Mouse (Mus musculus) adrenal gland (tissue): ENCODE measurements at regions not wholly inside any gene's neighbourhood (a gene's known extent, or its start where the extent isn't known, plus 50 kb on each side); places are given as distances from the start of the nearest gene placed in this dataset.

Experiments used
- intact Hi-C: fragments of 180-260 bp; cut with DNase I; formaldehyde crosslinking; loops from one replicate; pipeline ENCODE4 v1.15.1; 2025

DNA sequence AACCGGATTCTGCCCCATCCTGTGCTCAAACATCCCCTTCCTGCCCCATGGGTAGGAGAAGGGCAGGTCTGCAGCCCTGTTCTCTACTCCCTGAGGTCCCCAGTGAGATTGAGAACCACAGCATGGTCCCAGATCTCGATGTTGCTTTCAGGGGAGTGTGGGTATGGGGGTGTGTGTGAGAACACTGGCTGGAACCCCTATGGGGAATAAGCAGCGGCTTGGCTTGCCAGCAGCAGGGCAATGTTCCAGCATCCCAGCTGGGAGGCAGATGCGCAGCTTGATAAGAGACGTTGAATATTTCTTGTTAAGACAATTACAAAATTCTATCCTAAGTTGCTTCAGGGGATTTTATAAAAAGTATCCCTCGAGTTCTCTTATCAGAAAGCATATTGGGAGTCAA is 53.7 kb upstream of the Dcbld2 start:
- intact Hi-C loops, result no loop called here
